Mouse (Mus musculus) brown adipose tissue, adult 24 weeks (tissue): ENCODE data around the gene Tomm70a. TPM values are rescaled to one million over a fixed set of nuclear protein-coding genes. Genes with fewer than 3 reads are reported as not detected.

Experiments used
- H3K27ac ChIP-seq: fragments of 200-500 bp; replicated peaks from 2 replicates; pipeline ENCODE4 v1.5.1; 2012; ENCODE audit warnings: low read depth, mild to moderate bottlenecking, low read length
- H3K4me1 ChIP-seq: fragments of 200-500 bp; 2 replicates; pipeline ENCODE4 v1.6.1; 2012; ENCODE audit warnings: low read length, mixed read lengths; ENCODE audit not compliant: control insufficient read depth, insufficient read depth, insufficient read length
- H3K4me3 ChIP-seq: fragments of 200-500 bp; 2 replicates; pipeline ENCODE4 v1.5.1; 2012; ENCODE audit warnings: low read depth, mild to moderate bottlenecking, low read length, moderate library complexity; ENCODE audit not compliant: insufficient read depth
- polyA plus RNA-seq: library from polyadenylated mRNA; stranded (reverse); fragments of >200 nt; gene quantifications from 2 replicates; pipeline ENCODE4 v1.2.4, GENCODE M21; 2012; ENCODE audit not compliant: missing spikeins, insufficient read depth, insufficient read length

The Tomm70a gene
- 34.9 and 35.8 TPM in 2 replicates for polyA plus RNA-seq

GRCm38 (mm10) chr16:57120913-57121815, at the start of gene Tomm70a:
Tomm70a (plus strand) TSS chr16:57121703.
- H3K27ac ChIP-seq: peak within 1 kb of the TSS; percentile 87
- peak within 1 kb of the TSS; percentile 92 for H3K4me3 ChIP-seq

DNA sequence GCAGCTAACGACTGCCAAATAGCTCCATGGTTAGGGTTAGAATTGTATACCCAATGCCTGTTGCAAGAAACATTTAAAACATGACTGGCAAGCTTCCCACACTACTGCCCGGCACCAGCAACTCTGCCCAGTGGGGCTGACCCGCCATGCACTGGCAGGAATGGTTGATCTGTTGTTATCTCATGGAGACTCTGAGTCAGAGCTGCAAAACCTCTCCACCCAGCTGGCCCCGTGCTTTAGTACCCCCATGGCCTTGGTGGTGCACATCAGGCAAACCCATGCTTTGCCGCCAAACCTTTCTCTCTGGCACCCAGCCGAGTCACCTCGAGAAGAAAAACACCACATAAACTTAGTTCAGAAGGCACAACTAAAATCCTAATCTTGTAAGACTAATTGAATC, 45.5 kb upstream of the Tomm70a start:
- Histone ChIP-seq H3K27ac (no peak overlapping the region), H3K4me1 (no peaks in the 10 kb centered on the region), H3K4me3 (no peak overlapping the region)

More at GRCm38 (mm10) chr16:57120913-57121815, at the start of gene Tomm70a:
- H3K4me1 ChIP-seq: peaks cover 8% of the 10 kb centered on the region

- no peak overlapping the region for H3K4me3 ChIP-seq
- no peaks in the 10 kb centered on the region for H3K4me1 ChIP-seq
- no peak overlapping the region for H3K27ac ChIP-seq
These were observed 41.9 kb upstream of the Tomm70a start for GRCm38 (mm10) chr16:57079577-57079976.

- Histone ChIP-seq H3K4me1 (no peaks in the 10 kb centered on the region), H3K27ac (no peak overlapping the region), H3K4me3 (no peak overlapping the region)
These were observed 29.0 kb upstream of the Tomm70a start for GRCm38 (mm10) chr16:57092460-57092859.

DNA sequence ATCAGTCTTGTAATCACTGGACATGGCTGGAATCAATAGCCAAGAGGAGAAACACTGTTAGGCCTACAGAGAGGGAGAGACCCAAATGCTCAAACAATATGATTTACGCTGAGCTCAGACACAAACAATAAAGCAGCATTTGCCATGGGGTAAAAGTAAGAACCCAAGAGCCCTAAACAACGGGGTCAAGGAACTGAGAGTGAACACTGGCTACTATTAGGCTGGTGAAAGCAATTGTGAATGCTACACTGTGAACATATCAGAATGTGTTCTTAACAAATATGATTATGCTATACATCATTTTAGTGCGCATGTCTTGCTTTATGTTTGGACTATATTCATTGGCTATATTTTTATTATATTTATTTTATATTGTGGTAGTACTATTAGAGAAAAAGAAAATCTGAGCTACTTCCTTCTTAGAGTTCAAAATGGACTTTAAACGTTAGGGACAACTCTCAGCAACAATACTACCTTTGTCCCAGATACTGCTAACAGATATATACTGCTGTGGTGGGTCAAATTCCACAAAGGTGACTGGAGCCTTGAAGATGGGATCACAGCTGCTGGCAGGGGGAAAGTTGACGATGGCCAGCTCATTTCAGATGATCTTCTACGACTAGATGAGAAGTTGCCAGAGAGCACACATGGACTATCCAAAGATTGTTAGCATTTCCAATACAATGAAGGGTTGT, 28.4 kb upstream of the Tomm70a start:
- Histone ChIP-seq H3K4me3 (no peak overlapping the region), H3K4me1 (no peaks in the 10 kb centered on the region), H3K27ac (no peak overlapping the region)

DNA sequence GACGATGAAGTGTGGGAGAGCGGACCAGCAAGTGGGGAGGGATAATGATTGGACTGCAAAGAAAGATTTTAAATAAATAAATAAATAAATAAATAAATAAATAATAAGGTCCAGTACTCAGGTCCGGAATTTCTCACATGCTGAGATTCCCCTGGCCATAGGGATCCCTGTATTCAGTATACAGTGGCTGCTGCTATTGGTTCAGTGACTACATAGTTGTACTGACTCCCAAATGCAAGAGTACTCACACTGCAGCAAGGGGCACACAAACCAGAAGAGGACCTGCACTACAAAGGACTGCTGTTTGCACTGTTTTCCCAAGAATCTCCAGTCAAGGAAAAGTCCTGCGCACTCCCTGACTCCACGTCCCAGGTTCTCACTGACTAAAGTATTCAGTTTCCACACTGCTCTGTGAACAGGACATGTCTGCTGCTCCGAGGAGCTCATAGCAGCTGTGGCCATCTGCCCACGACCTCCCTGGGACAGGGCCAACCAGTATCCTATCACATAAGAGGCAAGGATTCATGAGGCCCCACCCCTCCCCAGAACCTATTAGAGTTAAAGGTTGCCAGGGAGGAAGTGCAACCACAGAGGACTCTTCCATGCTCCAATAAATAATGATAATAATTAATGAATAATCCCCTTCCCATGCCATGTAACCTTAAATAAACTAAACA, 22.9 kb upstream of the Tomm70a start:
- Histone ChIP-seq H3K4me1 (no peaks in the 10 kb centered on the region), H3K4me3 (no peak overlapping the region), H3K27ac (no peak overlapping the region)

DNA sequence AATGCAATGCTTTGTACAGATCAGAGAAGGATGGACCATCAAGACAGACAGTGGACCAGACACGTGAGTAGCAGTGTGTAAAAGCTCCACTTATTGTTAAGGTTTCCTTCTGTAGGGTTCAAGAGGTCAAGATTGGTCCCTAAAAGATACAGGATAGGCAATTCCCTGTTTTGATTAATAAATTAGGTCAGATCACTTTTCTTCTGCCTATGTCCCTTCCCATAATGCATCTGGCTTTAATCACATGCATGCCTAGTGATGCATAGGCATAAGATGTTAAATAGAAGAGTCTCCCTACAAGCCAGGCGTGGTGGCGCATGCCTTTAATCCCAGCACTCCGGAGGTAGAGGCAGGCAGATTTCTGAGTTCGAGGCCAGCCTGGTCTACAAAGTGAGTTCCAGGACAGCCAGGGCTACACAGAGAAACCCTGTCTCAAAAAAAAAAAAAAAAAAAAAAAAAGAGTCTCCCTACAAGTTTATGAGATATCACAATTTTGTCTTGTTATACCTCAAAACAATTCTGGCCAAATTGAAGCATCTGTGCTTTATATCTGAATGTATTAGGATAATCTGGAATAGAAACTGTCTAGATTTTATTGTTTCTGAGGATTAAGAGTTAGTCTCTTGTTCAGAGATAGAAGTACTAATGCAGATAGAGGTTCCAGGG, 21.8 kb upstream of the Tomm70a start:
- Histone ChIP-seq H3K4me1 (no peaks in the 10 kb centered on the region), H3K4me3 (no peak overlapping the region), H3K27ac (no peak overlapping the region)

DNA sequence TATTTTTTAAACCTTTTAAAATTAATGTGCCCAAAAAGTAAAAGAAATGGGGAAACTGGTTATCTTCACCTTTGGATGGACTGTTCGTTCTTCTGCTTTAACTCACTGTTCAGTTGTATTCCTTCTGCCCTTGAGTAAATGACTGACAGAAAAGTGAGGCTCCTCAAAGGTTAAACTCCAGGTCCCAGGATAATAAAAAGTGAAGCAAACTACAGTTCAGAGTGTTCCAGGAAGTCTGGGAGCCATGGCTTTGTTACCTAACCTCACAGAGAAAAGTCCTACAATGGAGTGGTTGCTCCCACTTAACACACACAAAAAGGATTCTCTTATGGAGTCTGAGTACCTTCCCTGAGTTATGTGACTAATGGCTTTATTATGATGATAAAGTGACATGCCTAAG, 20.3 kb upstream of the Tomm70a start:
- H3K4me3 ChIP-seq: no peak overlapping the region
- H3K27ac ChIP-seq: no peak overlapping the region
- H3K4me1 ChIP-seq: no peaks in the 10 kb centered on the region

- Histone ChIP-seq H3K4me1 (no peaks in the 10 kb centered on the region), H3K27ac (no peak overlapping the region), H3K4me3 (no peak overlapping the region)
These were observed 15.1 kb upstream of the Tomm70a start for GRCm38 (mm10) chr16:57106185-57106960.

DNA sequence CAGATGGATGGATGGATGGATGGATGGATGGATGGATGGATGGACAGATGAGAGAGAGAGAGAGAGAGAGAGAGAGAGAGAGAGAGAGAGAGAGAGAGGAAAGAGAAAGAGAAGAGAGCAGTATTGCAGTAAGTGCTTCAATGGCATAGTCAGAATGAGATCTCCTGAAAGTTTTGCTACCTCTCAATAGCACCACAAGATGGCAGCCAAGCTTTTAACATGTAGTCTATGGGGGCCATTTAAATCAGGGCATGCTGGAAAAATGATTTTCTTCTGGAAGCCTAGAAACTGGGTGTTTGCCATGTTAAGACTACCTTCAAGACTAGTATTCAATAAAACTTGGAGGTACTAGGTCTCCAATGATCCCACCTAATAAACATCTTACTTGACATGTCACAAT, 5.4 kb upstream of the Tomm70a start:
- H3K4me3 ChIP-seq: no peak overlapping the region
- H3K4me1 ChIP-seq: no peaks in the 10 kb centered on the region
- H3K27ac ChIP-seq: no peak overlapping the region

DNA sequence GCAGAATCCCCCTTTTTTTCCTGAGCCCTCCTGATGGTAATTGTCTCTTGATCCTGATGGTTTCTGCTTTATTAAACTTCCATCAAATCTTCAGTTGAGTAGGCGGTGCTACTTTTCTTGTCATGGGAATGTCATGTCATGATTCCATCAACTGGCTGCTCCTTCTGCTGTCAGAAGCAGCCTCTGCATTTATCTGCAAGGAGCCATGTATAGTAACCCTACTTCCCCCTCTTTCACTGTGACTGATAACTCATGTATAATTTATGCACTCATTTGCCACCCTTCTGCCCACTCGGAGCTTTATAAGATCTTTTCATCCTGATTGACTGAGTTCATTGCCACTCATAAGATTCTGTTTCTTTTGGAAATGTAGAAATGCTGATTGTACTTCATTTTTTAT, 3.9 kb upstream of the Tomm70a start:
- H3K27ac ChIP-seq: no peak overlapping the region
- H3K4me3 ChIP-seq: no peak overlapping the region
- H3K4me1 ChIP-seq: no peaks in the 10 kb centered on the region

DNA sequence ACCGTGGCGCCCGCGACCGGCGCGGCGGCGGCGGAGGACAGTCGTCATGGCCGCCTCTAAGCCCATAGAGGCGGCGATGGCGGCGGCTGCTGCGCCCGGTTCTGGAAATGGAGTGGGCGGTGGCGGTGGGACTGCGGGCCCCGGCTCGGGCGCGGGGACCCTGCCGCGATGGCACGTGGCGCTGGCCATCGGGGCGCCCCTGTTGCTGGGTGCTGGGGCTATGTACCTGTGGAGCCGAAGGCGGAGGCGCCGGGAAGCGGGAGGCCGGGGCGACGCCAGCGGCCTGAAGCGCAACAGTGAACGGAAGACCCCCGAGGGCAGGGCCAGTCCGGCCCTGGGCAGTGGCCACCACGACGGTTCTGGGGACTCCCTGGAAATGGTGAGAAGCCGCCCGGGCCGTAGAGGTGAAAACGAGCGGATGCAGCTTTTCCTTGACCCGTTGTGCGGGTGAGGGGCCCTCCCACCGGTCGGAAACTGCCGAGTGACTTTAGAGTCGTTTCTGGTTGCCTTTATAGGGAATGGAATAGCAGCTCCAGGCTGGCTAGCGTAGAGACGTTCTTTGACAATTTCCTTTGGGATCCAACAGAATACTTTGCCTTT, 413 bp downstream of the Tomm70a start:
- peaks cover 8% of the 10 kb centered on the region for H3K4me1 ChIP-seq
- H3K27ac ChIP-seq: peak overlapping the region; percentile 86
- H3K4me3 ChIP-seq: peak overlapping the region; percentile 92

DNA sequence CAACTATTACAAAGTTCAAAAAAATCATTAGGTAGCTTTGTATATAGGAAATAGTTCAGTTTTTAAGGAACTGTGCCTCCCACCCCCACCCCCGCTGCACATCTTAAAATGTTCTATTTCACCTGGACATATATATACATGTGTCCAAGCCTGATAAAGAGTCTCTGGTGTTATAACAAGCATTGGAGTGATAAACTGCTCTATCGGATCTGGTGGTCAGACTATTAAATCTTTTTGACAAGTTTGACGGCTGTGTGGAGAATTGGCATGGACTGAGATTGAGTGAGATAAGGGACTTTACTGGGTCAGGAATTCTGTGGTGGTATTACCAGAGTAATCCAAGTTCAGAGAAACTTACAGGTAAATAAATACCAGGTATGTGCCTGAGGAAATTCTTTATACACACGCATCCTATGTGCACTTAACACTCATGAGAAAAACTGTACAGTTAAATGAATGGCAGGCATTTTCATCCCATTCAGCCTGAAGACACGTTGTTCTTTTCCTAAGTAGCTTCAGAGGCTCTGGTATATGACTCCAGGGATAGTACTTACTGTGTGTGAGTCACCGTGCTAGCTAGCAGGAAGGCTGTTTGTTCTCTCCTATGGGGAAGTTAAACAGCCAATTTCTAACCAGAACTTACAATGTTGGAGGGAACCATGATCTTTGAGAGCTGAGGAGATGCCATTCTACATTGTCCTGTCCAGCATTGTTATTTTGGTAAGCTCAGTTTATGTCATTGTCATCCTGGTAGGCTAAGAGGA, 1.4 kb downstream of the Tomm70a start:
- H3K27ac ChIP-seq: peak overlapping the region; percentile 86; the same call in 1 of the 2 replicates
- peak overlapping the region; percentile 92 for H3K4me3 ChIP-seq
- peaks cover 8% of the 10 kb centered on the region for H3K4me1 ChIP-seq
